Mouse (Mus musculus) large intestine, adult 2 months (tissue): ENCODE results near the gene Mpv17. TPM values are rescaled to one million over a fixed set of nuclear protein-coding genes. Genes with fewer than 3 reads are reported as not detected.

Experiments
- DNase-seq: peaks from one replicate; pipeline ENCODE4 v3.0.0-alpha.2; 2012; ENCODE audit warnings: low read depth, low spot score
- WGBS: fragments of 180-500 bp; shearing (Covaris S2); methylation state at CpG from one replicate; pipeline ENCODE4 v1.1.7; 2018; 5-methylcytosine and 5-hydroxymethylcytosine counted together
- polyA plus RNA-seq: library from polyadenylated mRNA; depleted of rRNA; stranded (reverse); fragments of >200 nt; gene quantifications from 2 replicates; pipeline ENCODE4 v1.2.3, GENCODE M21; 2012; rRNA removed

Mpv17 gene
- 46.8 and 47.5 TPM in 2 replicates for polyA plus RNA-seq

- under 1% methylated on average over 19 of the region's 19 CpGs for WGBS
- DNase-seq: peak; percentile 75
Observed at GRCm38 (mm10) chr5:31154152-31154553, at the start of gene Mpv17. TSS of gene Mpv17 (minus strand) at chr5:31154251.

GRCm38 (mm10) chr5:31202933-31203332, 48.9 kb upstream of the Mpv17 start:
- WGBS: 89% methylated on average over 7 of the region's 7 CpGs
- no peak for DNase-seq

- DNase-seq: peak; percentile 93
- WGBS: under 1% methylated on average over 53 of the region's 53 CpGs
Observed at GRCm38 (mm10) chr5:31201742-31202590, 47.9 kb upstream of the Mpv17 start, which contains the start of gene Zfp513. TSS of gene Zfp513 (minus strand) at chr5:31202303.

- 4% methylated on average over 13 of the region's 13 CpGs for WGBS
- no peak for DNase-seq
Observed at GRCm38 (mm10) chr5:31201042-31201741, 47.1 kb upstream of the Mpv17 start.

GRCm38 (mm10) chr5:31200327-31200768, 46.3 kb upstream of the Mpv17 start:
- DNase-seq: no peak
- 87% methylated on average over 27 of the region's 27 CpGs for WGBS

GRCm38 (mm10) chr5:31199893-31200292, 45.8 kb upstream of the Mpv17 start:
- no peak for DNase-seq

GRCm38 (mm10) chr5:31199321-31199892, 45.4 kb upstream of the Mpv17 start:
- no peak for DNase-seq
- WGBS: 88% methylated on average over 19 of the region's 19 CpGs

More at GRCm38 (mm10) chr5:31199893-31200292, 45.8 kb upstream of the Mpv17 start:
- WGBS: 67% methylated on average over 9 of the region's 9 CpGs

- 77% methylated on average over 5 of the region's 5 CpGs for WGBS
- no peak for DNase-seq
Observed at GRCm38 (mm10) chr5:31198616-31199320, 44.7 kb upstream of the Mpv17 start.

- DNase-seq: no peak
- WGBS: 76% methylated on average over 9 of the region's 9 CpGs
Observed at GRCm38 (mm10) chr5:31198170-31198569, 44.1 kb upstream of the Mpv17 start.

- no peak for DNase-seq
- 92% methylated on average over 12 of the region's 12 CpGs for WGBS
Observed at GRCm38 (mm10) chr5:31197072-31197471, 43.0 kb upstream of the Mpv17 start.

GRCm38 (mm10) chr5:31196207-31196606, 42.2 kb upstream of the Mpv17 start:
- WGBS: 84% methylated on average over 10 of the region's 10 CpGs
- DNase-seq: no peak

- no peak for DNase-seq
- 83% methylated on average over 4 of the region's 4 CpGs for WGBS
Observed at GRCm38 (mm10) chr5:31195671-31196070, 41.6 kb upstream of the Mpv17 start.

- no peak for DNase-seq
- 83% methylated on average over 16 of the region's 16 CpGs for WGBS
Observed at GRCm38 (mm10) chr5:31194486-31195485, 40.7 kb upstream of the Mpv17 start.

- 6% methylated on average over 25 of the region's 25 CpGs for WGBS
- DNase-seq: no peak
Observed at GRCm38 (mm10) chr5:31193631-31194281, 39.7 kb upstream of the Mpv17 start.

GRCm38 (mm10) chr5:31192939-31193630, 39.0 kb upstream of the Mpv17 start, which contains the start of the genes Snx17 and Eif2b4:
TSS of gene Snx17 (plus strand) at chr5:31193227.
TSS of gene Eif2b4 (minus strand) at chr5:31193430.
- under 1% methylated on average over 48 of the region's 48 CpGs for WGBS
- DNase-seq: peak; percentile 98

- peak; percentile 76 for DNase-seq
Observed at GRCm38 (mm10) chr5:31192045-31192938, 38.2 kb upstream of the Mpv17 start.

More at GRCm38 (mm10) chr5:31192045-31192938, 38.2 kb upstream of the Mpv17 start:
- WGBS: 6% methylated on average over 42 of the region's 42 CpGs
